In genomic region chr15:103176874-103177421, GRCm38 (mm10) we compare ENCODE assay signal across 8 mouse cellular contexts. TPM values are rescaled to one million over a fixed set of nuclear protein-coding genes. Genes with fewer than 3 reads are reported as not detected.
DNase-seq lines count a peak whose midpoint lies in the region; ATAC-seq and TF ChIP-seq lines count a peak whose summit lies in the region.

No protein-coding gene starts in this region.

- no peak for TF ChIP-seq POLR2A in limb, embryonic 14.5 days (IDR thresholded peaks at IDR 0.05; ENCODE audit: borderline replicate concordance, extremely low read depth, insufficient read depth, insufficient read length)

- 5% methylated on average over 18 of the region's 18 CpGs for WGBS in embryonic facial prominence, embryonic 14.5 days
- 1% methylated on average over 18 of the region's 18 CpGs for WGBS in heart, embryonic 10.5 days
- 3% methylated on average over 18 of the region's 18 CpGs for WGBS in kidney, embryonic 14.5 days
- whole genome bisulfite sequencing in limb, embryonic 14.5 days: under 1% methylated on average over 18 of the region's 18 CpGs
- WGBS in midbrain, embryonic 16.5 days: 1% methylated on average over 18 of the region's 18 CpGs

- no peak overlapping the region for H3K4me3 ChIP-seq in embryonic facial prominence, embryonic 14.5 days (ENCODE audit: low read depth, low read length)
- 0 out of 2 replicates have a peak overlapping the region, but pooled peaks have one; percentile 19 for H3K4me3 ChIP-seq in heart, embryonic 10.5 days
- no peak overlapping the region for H3K4me3 ChIP-seq in kidney, embryonic 14.5 days (ENCODE audit: low read length)
- no peak overlapping the region for H3K4me3 ChIP-seq in limb, embryonic 14.5 days (replicated peaks; ENCODE audit: low read length)
- no peak overlapping the region for H3K4me3 ChIP-seq in midbrain, embryonic 16.5 days (ENCODE audit: low read depth, low read length)

- peak; percentile 89 for DNase-seq in 3T3-L1 (ENCODE audit: low read depth, low spot score)
- peak; percentile 81 to 82 for DNase-seq in adrenal gland, postnatal 4 days (ENCODE audit: low spot score in 2 of 2)
- peak; percentile 81 for DNase-seq in embryonic facial prominence, embryonic 14.5 days (ENCODE audit: low spot score)
- peak; percentile 92 for DNase-seq in heart, embryonic 10.5 days (ENCODE audit: low spot score)
- DNase-seq in limb, embryonic 14.5 days (ENCODE audit: low spot score): peak; percentile 82
- peak; percentile 73 to 94 for DNase-seq in spleen, adult 18-20 months

- peak; percentile 68 for ATAC-seq in embryonic facial prominence, embryonic 14.5 days (ENCODE audit: low read depth)
- peak; percentile 53 for ATAC-seq in kidney, embryonic 14.5 days (ENCODE audit: low FRiP score, low TSS enrichment)
- peak; percentile 54 for ATAC-seq in limb, embryonic 14.5 days (ENCODE audit: low FRiP score, low read depth)
- peak; percentile 86 for ATAC-seq in midbrain, embryonic 16.5 days

- no peak overlapping the region for H3K9ac ChIP-seq in embryonic facial prominence, embryonic 14.5 days (ENCODE audit: low read depth, low read length)
- 0 out of 2 replicates have a peak overlapping the region, but pooled peaks have one; percentile 31 for H3K9ac ChIP-seq in kidney, embryonic 14.5 days (ENCODE audit: low read depth, low read length)
- H3K9ac ChIP-seq in limb, embryonic 14.5 days (ENCODE audit: low read depth, low read length, severe bottlenecking): no peak overlapping the region
- H3K9ac ChIP-seq in midbrain, embryonic 16.5 days (ENCODE audit: low read depth, low read length): no peak overlapping the region

- H3K27ac ChIP-seq in embryonic facial prominence, embryonic 14.5 days (replicated peaks; ENCODE audit: low read depth, low read length): no peak overlapping the region
- no peak overlapping the region for H3K27ac ChIP-seq in heart, embryonic 10.5 days
- peak overlapping the region; percentile 69; the same call in 1 of the 2 replicates for H3K27ac ChIP-seq in kidney, embryonic 14.5 days (ENCODE audit: low read depth, low read length)
- no peak overlapping the region for H3K27ac ChIP-seq in limb, embryonic 14.5 days (replicated peaks; ENCODE audit: low read depth, low read length)
- no peak overlapping the region for H3K27ac ChIP-seq in midbrain, embryonic 16.5 days (ENCODE audit: low read length)

- H3K27me3 ChIP-seq in embryonic facial prominence, embryonic 14.5 days (replicated peaks; ENCODE audit: control insufficient read depth, insufficient read depth, low read length): peaks cover 88% of the 10 kb centered on the region
- peaks cover 100% of the 10 kb centered on the region for H3K27me3 ChIP-seq in heart, embryonic 10.5 days (ENCODE audit: insufficient read depth, poor library complexity, severe bottlenecking)
- peaks cover 14% of the 10 kb centered on the region; the same call in 1 of the 2 replicates for H3K27me3 ChIP-seq in kidney, embryonic 14.5 days (ENCODE audit: control insufficient read depth, insufficient read depth, low read length)
- H3K27me3 ChIP-seq in limb, embryonic 14.5 days (ENCODE audit: control insufficient read depth, insufficient read depth, low read length): peaks cover 68% of the 10 kb centered on the region
- peaks cover 87% of the 10 kb centered on the region for H3K27me3 ChIP-seq in midbrain, embryonic 16.5 days (ENCODE audit: control insufficient read depth, insufficient read depth, low read depth, low read length)

- H3K9me3 ChIP-seq in embryonic facial prominence, embryonic 14.5 days (ENCODE audit: control insufficient read depth, low read length): no peaks in the 10 kb centered on the region
- no peaks in the 10 kb centered on the region for H3K9me3 ChIP-seq in heart, embryonic 10.5 days
- H3K9me3 ChIP-seq in kidney, embryonic 14.5 days (ENCODE audit: control insufficient read depth, low read length): no peaks in the 10 kb centered on the region
- no peaks in the 10 kb centered on the region for H3K9me3 ChIP-seq in limb, embryonic 14.5 days (ENCODE audit: control insufficient read depth, low read length)
- no peaks in the 10 kb centered on the region for H3K9me3 ChIP-seq in midbrain, embryonic 16.5 days (replicated peaks; ENCODE audit: control insufficient read depth, low read length, poor library complexity, severe bottlenecking)

- no peaks in the 10 kb centered on the region for H3K36me3 ChIP-seq in embryonic facial prominence, embryonic 14.5 days (ENCODE audit: control insufficient read depth, insufficient read depth, low read length)
- no peaks in the 10 kb centered on the region for H3K36me3 ChIP-seq in heart, embryonic 10.5 days
- no peaks in the 10 kb centered on the region for H3K36me3 ChIP-seq in kidney, embryonic 14.5 days (ENCODE audit: control insufficient read depth, insufficient read depth, low read length)
- H3K36me3 ChIP-seq in limb, embryonic 14.5 days (ENCODE audit: control insufficient read depth, insufficient read depth, low read length): no peaks in the 10 kb centered on the region
- H3K36me3 ChIP-seq in midbrain, embryonic 16.5 days (ENCODE audit: control insufficient read depth, insufficient read depth, low read length): no peaks in the 10 kb centered on the region

- 0 out of 2 replicates have a peak, but pooled peaks cover 4% of the 10 kb centered on the region for H3K4me1 ChIP-seq in embryonic facial prominence, embryonic 14.5 days (ENCODE audit: control insufficient read depth, insufficient read depth, low read length)
- peaks cover 21% of the 10 kb centered on the region for H3K4me1 ChIP-seq in heart, embryonic 10.5 days
- H3K4me1 ChIP-seq in kidney, embryonic 14.5 days (ENCODE audit: control insufficient read depth, insufficient read depth, low read length): peaks cover 39% of the 10 kb centered on the region
- H3K4me1 ChIP-seq in limb, embryonic 14.5 days (ENCODE audit: control insufficient read depth, insufficient read depth, low read length): peaks cover 9% of the 10 kb centered on the region
- H3K4me1 ChIP-seq in midbrain, embryonic 16.5 days (ENCODE audit: control insufficient read depth, insufficient read depth, low read length): peaks cover 3% of the 10 kb centered on the region; the same call in 1 of the 2 replicates

- 0 out of 2 replicates have a peak overlapping the region, but pooled peaks have one; percentile 2 for H3K4me2 ChIP-seq in embryonic facial prominence, embryonic 14.5 days (ENCODE audit: low read depth, low read length)
- H3K4me2 ChIP-seq in kidney, embryonic 14.5 days (replicated peaks; ENCODE audit: low read depth, low read length): peak overlapping the region; percentile 36
- H3K4me2 ChIP-seq in limb, embryonic 14.5 days (replicated peaks; ENCODE audit: low read depth, low read length, severe bottlenecking): no peak overlapping the region
- no peak overlapping the region; the same call in 1 of the 2 replicates for H3K4me2 ChIP-seq in midbrain, embryonic 16.5 days (ENCODE audit: low read length)

RNA-seq across cellular contexts. Expression of gene Smug1, which starts 10.1 kb away (rescaled TPM):
- 10 to 100 TPM; 17.7 to 19.0 TPM for total RNA-seq in adrenal gland, postnatal 4 days (2021)
- polyA plus RNA-seq in embryonic facial prominence, embryonic 14.5 days (2014; fragmentation: Nextera tagmentation; extraction: Ambion mirVana): 14.9 and 18.4 TPM in 2 replicates
- 16.2 and 19.5 TPM in 2 replicates for polyA plus RNA-seq in heart, embryonic 10.5 days (2016; fragmentation: Nextera tagmentation; extraction: Ambion mirVana)
- 11.5 and 19.5 TPM in 2 replicates for polyA plus RNA-seq in kidney, embryonic 14.5 days (2014; fragmentation: Nextera tagmentation; extraction: Ambion mirVana)
- polyA plus RNA-seq in limb, embryonic 14.5 days (2012; rRNA removed): 18.6 and 22.4 TPM in 2 replicates
- polyA plus RNA-seq in limb, embryonic 14.5 days (2014; fragmentation: Nextera tagmentation; extraction: Ambion mirVana): 18.2 and 18.9 TPM in 2 replicates
- polyA plus RNA-seq in midbrain, embryonic 16.5 days (2015; fragmentation: Nextera tagmentation; extraction: Ambion mirVana): 24.3 and 25.5 TPM in 2 replicates

Comparison
In these comparisons a context has a peak if more than half of its experiments do, and no peak if none do; other contexts are left out.
1. H3K4me2 ChIP-seq: peak in embryonic facial prominence, embryonic 14.5 days (single experiment) and kidney, embryonic 14.5 days (single experiment); none in limb, embryonic 14.5 days (single experiment) and midbrain, embryonic 16.5 days (single experiment).
2. Peak in every context shown above with its lines, with median percentiles within 50 percentile points of each other: DNase-seq and ATAC-seq.